Mouse (Mus musculus): ENCODE results near the gene Rapsn. TPM values are rescaled to one million over a fixed set of nuclear protein-coding genes. Genes with fewer than 3 reads are reported as not detected.
A peak's percentile ranks its signal among the peaks of the same experiment; 100 is the strongest.
"Not testable (repeated sequence)": the region's sequence is repeated elsewhere in the genome, so short reads cannot be mapped to it uniquely, and the experiment has no call there.

The Rapsn gene
- polyA plus RNA-seq, 1 experiment: 0.42 TPM

- Histone ChIP-seq H3K36me3 (ENCODE audit: control insufficient read depth, insufficient read depth, low read length, poor library complexity, severe bottlenecking) (no peaks in the 10 kb centered on the region), H3K9me3 (replicated peaks; ENCODE audit: control insufficient read depth, insufficient read depth, low read length, poor library complexity, severe bottlenecking) (no peaks in the 10 kb centered on the region), H3K27me3 (ENCODE audit: control insufficient read depth, insufficient read depth, low read length, poor library complexity, severe bottlenecking) (no peaks in the 10 kb centered on the region), H3K4me1 (ENCODE audit: control insufficient read depth, insufficient read depth, low read length) (peaks cover 2% of the 10 kb centered on the region), H3K27ac (ENCODE audit: insufficient read depth, low read length) (no peak overlapping the region), H3K4me3 (ENCODE audit: low read depth, low read length) (no peak overlapping the region), H3K9ac (ENCODE audit: low read depth, poor library complexity, severe bottlenecking) (no peak overlapping the region)
- TF ChIP-seq POLR2A (IDR thresholded peaks at IDR 0.05; ENCODE audit: insufficient read depth, low read length): no peak
- TF ChIP-seq CTCF (IDR thresholded peaks at IDR 0.05; ENCODE audit: low read depth, low read length): no peak
- no peak for TF ChIP-seq EP300 (IDR thresholded peaks at IDR 0.05; ENCODE audit: insufficient read depth, low read depth, low read length)
These were observed 7.8 kb upstream of the Rapsn start for GRCm38 (mm10) chr2:91027391-91028214.

GRCm38 (mm10) chr2:91031216-91031615 lies 4.2 kb upstream of the Rapsn start:
- Histone ChIP-seq H3K27ac (ENCODE audit: insufficient read depth, low read length) (no peak overlapping the region), H3K36me3 (ENCODE audit: control insufficient read depth, insufficient read depth, low read length, poor library complexity, severe bottlenecking) (no peaks in the 10 kb centered on the region), H3K4me3 (ENCODE audit: low read depth, low read length) (peak overlapping the region; percentile 56), H3K9ac (ENCODE audit: low read depth, poor library complexity, severe bottlenecking) (no peak overlapping the region), H3K9me3 (replicated peaks; ENCODE audit: control insufficient read depth, insufficient read depth, low read length, poor library complexity, severe bottlenecking) (no peaks in the 10 kb centered on the region), H3K4me1 (ENCODE audit: control insufficient read depth, insufficient read depth, low read length) (peaks cover 1% of the 10 kb centered on the region), H3K27me3 (ENCODE audit: control insufficient read depth, insufficient read depth, low read length, poor library complexity, severe bottlenecking) (no peaks in the 10 kb centered on the region)
- no peak for TF ChIP-seq POLR2A (IDR thresholded peaks at IDR 0.05; ENCODE audit: insufficient read depth, low read length)
- TF ChIP-seq EP300 (IDR thresholded peaks at IDR 0.05; ENCODE audit: insufficient read depth, low read depth, low read length): no peak
- no peak for TF ChIP-seq CTCF (IDR thresholded peaks at IDR 0.05; ENCODE audit: low read depth, low read length)

GRCm38 (mm10) chr2:91033000-91033399 lies 2.4 kb upstream of the Rapsn start:
- Histone ChIP-seq H3K4me3 (ENCODE audit: low read depth, low read length) (no peak overlapping the region), H3K36me3 (ENCODE audit: control insufficient read depth, insufficient read depth, low read length, poor library complexity, severe bottlenecking) (no peaks in the 10 kb centered on the region), H3K27ac (ENCODE audit: insufficient read depth, low read length) (no peak overlapping the region), H3K4me1 (ENCODE audit: control insufficient read depth, insufficient read depth, low read length) (peaks cover 1% of the 10 kb centered on the region), H3K9me3 (replicated peaks; ENCODE audit: control insufficient read depth, insufficient read depth, low read length, poor library complexity, severe bottlenecking) (no peaks in the 10 kb centered on the region), H3K9ac (ENCODE audit: low read depth, poor library complexity, severe bottlenecking) (no peak overlapping the region; the same call in 1 of the 2 replicates), H3K27me3 (ENCODE audit: control insufficient read depth, insufficient read depth, low read length, poor library complexity, severe bottlenecking) (no peaks in the 10 kb centered on the region)
- TF ChIP-seq CTCF (IDR thresholded peaks at IDR 0.05; ENCODE audit: low read depth, low read length): no peak
- no peak for TF ChIP-seq POLR2A (IDR thresholded peaks at IDR 0.05; ENCODE audit: insufficient read depth, low read length)
- no peak for TF ChIP-seq EP300 (IDR thresholded peaks at IDR 0.05; ENCODE audit: insufficient read depth, low read depth, low read length)

- peaks cover 4% of the 10 kb centered on the region for H3K4me1 ChIP-seq (ENCODE audit: control insufficient read depth, insufficient read depth, low read length)
- H3K9me3 ChIP-seq (replicated peaks; ENCODE audit: control insufficient read depth, insufficient read depth, low read length, poor library complexity, severe bottlenecking): no peaks in the 10 kb centered on the region
- H3K36me3 ChIP-seq (ENCODE audit: control insufficient read depth, insufficient read depth, low read length, poor library complexity, severe bottlenecking): no peaks in the 10 kb centered on the region
- H3K27me3 ChIP-seq (ENCODE audit: control insufficient read depth, insufficient read depth, low read length, poor library complexity, severe bottlenecking): no peaks in the 10 kb centered on the region
- H3K4me3 ChIP-seq (ENCODE audit: low read depth, low read length): no peak overlapping the region
- TF ChIP-seq POLR2A (IDR thresholded peaks at IDR 0.05; ENCODE audit: insufficient read depth, low read length): no peak
- no peak for TF ChIP-seq CTCF (IDR thresholded peaks at IDR 0.05; ENCODE audit: low read depth, low read length)
- TF ChIP-seq EP300 (IDR thresholded peaks at IDR 0.05; ENCODE audit: insufficient read depth, low read depth, low read length): no peak
- H3K9ac ChIP-seq (ENCODE audit: low read depth, poor library complexity, severe bottlenecking): no peak overlapping the region
- H3K27ac ChIP-seq (ENCODE audit: insufficient read depth, low read length): no peak overlapping the region
These were observed 6.4 kb downstream of the Rapsn start for GRCm38 (mm10) chr2:91041786-91042185.

- TF ChIP-seq POLR2A (IDR thresholded peaks at IDR 0.05; ENCODE audit: insufficient read depth, low read length) (no peak), EP300 (IDR thresholded peaks at IDR 0.05; ENCODE audit: insufficient read depth, low read depth, low read length) (peak; percentile 81), CTCF (IDR thresholded peaks at IDR 0.05; ENCODE audit: low read depth, low read length) (no peak)
- H3K4me3 ChIP-seq (ENCODE audit: low read depth, low read length): peak overlapping the region; percentile 37
- H3K9me3 ChIP-seq (replicated peaks; ENCODE audit: control insufficient read depth, insufficient read depth, low read length, poor library complexity, severe bottlenecking): no peaks in the 10 kb centered on the region
- no peak overlapping the region for H3K27ac ChIP-seq (ENCODE audit: insufficient read depth, low read length)
- no peak overlapping the region for H3K9ac ChIP-seq (ENCODE audit: low read depth, poor library complexity, severe bottlenecking)
- peaks cover 4% of the 10 kb centered on the region for H3K4me1 ChIP-seq (ENCODE audit: control insufficient read depth, insufficient read depth, low read length)
- no peaks in the 10 kb centered on the region for H3K27me3 ChIP-seq (ENCODE audit: control insufficient read depth, insufficient read depth, low read length, poor library complexity, severe bottlenecking)
- no peaks in the 10 kb centered on the region for H3K36me3 ChIP-seq (ENCODE audit: control insufficient read depth, insufficient read depth, low read length, poor library complexity, severe bottlenecking)
These were observed 7.4 kb downstream of the Rapsn start for GRCm38 (mm10) chr2:91042651-91043398.

GRCm38 (mm10) chr2:91044727-91045126 lies 9.3 kb downstream of the Rapsn start:
- Histone ChIP-seq H3K36me3 (ENCODE audit: control insufficient read depth, insufficient read depth, low read length, poor library complexity, severe bottlenecking) (no peaks in the 10 kb centered on the region), H3K4me1 (ENCODE audit: control insufficient read depth, insufficient read depth, low read length) (peaks cover 4% of the 10 kb centered on the region), H3K27ac (ENCODE audit: insufficient read depth, low read length) (no peak overlapping the region), H3K9me3 (replicated peaks; ENCODE audit: control insufficient read depth, insufficient read depth, low read length, poor library complexity, severe bottlenecking) (no peaks in the 10 kb centered on the region), H3K4me3 (ENCODE audit: low read depth, low read length) (peak overlapping the region; percentile 10), H3K9ac (ENCODE audit: low read depth, poor library complexity, severe bottlenecking) (no peak overlapping the region), H3K27me3 (ENCODE audit: control insufficient read depth, insufficient read depth, low read length, poor library complexity, severe bottlenecking) (no peaks in the 10 kb centered on the region)
- TF ChIP-seq POLR2A (IDR thresholded peaks at IDR 0.05; ENCODE audit: insufficient read depth, low read length) (no peak), EP300 (IDR thresholded peaks at IDR 0.05; ENCODE audit: insufficient read depth, low read depth, low read length) (no peak), CTCF (IDR thresholded peaks at IDR 0.05; ENCODE audit: low read depth, low read length) (no peak)

- H3K4me1 ChIP-seq (ENCODE audit: control insufficient read depth, insufficient read depth, low read length); H3K27me3 ChIP-seq (ENCODE audit: control insufficient read depth, insufficient read depth, low read length, poor library complexity, severe bottlenecking); H3K36me3 ChIP-seq (ENCODE audit: control insufficient read depth, insufficient read depth, low read length, poor library complexity, severe bottlenecking); H3K9me3 ChIP-seq (replicated peaks; ENCODE audit: control insufficient read depth, insufficient read depth, low read length, poor library complexity, severe bottlenecking); H3K4me3 ChIP-seq (ENCODE audit: low read depth, low read length); H3K27ac ChIP-seq (ENCODE audit: insufficient read depth, low read length): not testable (repeated sequence)
- peak overlapping the region; percentile 19 for H3K9ac ChIP-seq (ENCODE audit: low read depth, poor library complexity, severe bottlenecking)
These were observed 10.4 kb downstream of the Rapsn start for GRCm38 (mm10) chr2:91045805-91046204.
